Mouse (Mus musculus): Measurements from ENCODE around the gene Metap2.
"Not testable (repeated sequence)": the region's sequence is repeated elsewhere in the genome, so short reads cannot be mapped to it uniquely, and the experiment has no call there.

Metap2 gene

DNA sequence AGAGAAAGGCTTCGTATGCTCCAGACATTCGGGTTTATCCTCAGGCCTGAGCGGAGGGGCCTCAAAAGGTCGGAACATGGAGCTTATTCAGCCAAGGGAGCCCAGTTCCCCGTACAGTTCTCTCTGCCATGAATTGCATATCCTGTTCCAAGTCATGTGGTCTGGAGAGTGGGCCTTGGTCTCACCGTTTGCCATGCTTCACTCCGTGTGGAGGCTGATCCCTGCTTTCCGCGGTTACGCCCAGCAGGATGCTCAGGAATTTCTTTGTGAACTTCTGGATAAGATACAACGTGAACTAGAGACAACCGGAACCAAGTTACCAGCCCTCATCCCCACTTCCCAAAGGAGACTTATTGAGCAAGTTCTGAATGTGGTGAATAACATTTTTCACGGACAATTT lies 50.2 kb downstream of the Metap2 start:
- DNase-seq (ENCODE audit: low read depth, low spot score): no peak

GRCm38 (mm10) chr10:93835115-93835514 lies 61.8 kb downstream of the Metap2 start:
- not testable (repeated sequence) for DNase-seq (ENCODE audit: low read depth, low spot score)

GRCm38 (mm10) chr10:93834394-93834745 lies 62.5 kb downstream of the Metap2 start:
- DNase-seq (ENCODE audit: low read depth, low spot score): no peak

DNA sequence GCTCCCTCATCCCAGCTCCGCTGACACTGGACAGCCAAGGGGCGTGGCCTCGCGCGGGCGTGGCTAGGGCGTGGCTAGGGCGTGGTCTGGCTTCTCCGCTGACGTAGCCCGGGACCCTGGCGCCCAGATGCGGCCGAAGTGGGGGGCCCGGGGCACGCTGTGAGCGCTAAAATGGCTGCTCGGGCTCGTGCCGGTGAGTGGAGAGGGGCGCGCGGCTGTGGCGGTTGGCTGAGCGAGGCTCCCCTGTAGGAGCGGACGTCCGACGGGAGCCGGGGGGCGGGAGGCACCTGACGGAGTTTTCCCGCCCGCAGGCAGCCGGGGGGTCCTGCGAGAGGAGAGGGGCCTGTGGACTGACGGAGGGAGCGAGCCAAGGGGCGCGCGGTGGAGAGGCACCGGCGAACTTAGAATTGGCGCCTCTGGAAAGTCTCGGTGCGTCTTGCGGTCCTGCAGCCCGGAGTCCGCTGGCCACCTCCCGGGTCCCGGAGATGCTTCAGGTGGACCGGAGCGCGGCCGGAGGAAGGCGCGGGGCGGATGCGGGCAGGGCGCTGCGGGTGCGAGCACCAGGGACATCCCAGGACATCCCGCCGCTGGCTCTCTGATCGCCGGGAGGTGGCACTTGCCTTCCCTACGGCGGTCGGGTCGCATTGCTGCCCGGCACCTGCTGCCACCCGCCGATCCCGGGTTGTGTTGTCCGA lies 63.0 kb downstream of the Metap2 start:
- DNase-seq (ENCODE audit: low read depth, low spot score): no peak

DNA sequence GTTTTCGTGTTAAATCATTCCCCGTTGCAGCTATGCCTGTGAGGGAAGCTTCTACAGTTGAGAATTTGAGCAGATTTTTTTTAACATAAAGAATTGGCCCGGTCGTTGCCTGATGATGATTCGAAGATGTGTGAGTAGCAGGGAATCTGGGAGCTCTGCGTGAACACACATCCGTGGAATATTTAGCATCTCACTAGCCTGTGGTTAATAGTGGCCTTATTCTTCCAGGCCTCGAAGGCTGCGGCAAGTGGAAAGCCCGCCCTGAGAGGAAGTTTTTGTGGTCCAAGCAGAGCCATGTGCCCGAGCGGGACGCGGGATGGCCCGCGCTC lies 63.6 kb downstream of the Metap2 start:
- no peak for DNase-seq (ENCODE audit: low read depth, low spot score)

- DNase-seq (ENCODE audit: low read depth, low spot score): no peak
Observed at GRCm38 (mm10) chr10:93832811-93833210, 64.1 kb downstream of the Metap2 start.

GRCm38 (mm10) chr10:93831730-93832574 lies 64.9 kb downstream of the Metap2 start:
- no peak for DNase-seq (ENCODE audit: low read depth, low spot score)

DNA sequence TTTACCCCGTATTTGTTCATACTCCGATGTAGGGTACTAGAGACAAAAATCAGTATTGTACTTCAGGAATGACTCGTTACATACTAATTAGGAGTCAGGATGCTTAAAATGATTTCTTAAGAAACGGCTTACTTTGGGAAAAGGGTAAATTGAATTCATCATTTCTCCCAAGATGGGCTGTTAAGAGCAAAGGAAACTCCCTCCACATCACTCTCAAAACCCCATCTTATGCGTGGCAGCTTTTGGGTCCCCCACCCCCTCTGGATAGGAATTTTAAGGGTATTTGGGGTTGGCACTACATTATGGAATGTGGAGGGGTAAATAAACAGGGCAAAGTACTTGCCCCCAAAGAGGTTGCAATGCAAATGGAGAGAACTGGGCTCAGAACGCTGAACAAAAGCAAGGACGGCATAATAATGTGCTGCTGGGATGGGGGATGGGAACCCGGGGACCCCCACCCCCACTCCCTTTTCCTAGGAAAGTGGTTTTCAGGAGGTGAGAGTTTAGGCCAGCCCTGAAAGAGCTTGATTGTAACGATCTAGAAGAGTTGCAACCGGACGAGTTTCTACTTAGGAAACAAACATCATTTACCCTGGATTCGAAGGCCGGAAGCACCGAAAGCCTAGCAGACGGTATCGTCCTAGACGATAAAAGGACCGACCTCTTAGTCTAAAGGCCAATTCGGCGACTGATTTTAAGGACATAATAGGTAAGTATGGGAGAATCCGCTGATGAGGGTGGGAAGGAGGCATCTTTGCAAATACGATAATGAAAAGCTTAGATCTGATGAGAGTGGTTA lies 65.8 kb downstream of the Metap2 start, which contains the start of gene Usp44:
Gene Usp44, plus strand, starts transcription at position 625 of the 799 bp plus-strand sequence.
- DNase-seq (ENCODE audit: low read depth, low spot score): no peak

DNA sequence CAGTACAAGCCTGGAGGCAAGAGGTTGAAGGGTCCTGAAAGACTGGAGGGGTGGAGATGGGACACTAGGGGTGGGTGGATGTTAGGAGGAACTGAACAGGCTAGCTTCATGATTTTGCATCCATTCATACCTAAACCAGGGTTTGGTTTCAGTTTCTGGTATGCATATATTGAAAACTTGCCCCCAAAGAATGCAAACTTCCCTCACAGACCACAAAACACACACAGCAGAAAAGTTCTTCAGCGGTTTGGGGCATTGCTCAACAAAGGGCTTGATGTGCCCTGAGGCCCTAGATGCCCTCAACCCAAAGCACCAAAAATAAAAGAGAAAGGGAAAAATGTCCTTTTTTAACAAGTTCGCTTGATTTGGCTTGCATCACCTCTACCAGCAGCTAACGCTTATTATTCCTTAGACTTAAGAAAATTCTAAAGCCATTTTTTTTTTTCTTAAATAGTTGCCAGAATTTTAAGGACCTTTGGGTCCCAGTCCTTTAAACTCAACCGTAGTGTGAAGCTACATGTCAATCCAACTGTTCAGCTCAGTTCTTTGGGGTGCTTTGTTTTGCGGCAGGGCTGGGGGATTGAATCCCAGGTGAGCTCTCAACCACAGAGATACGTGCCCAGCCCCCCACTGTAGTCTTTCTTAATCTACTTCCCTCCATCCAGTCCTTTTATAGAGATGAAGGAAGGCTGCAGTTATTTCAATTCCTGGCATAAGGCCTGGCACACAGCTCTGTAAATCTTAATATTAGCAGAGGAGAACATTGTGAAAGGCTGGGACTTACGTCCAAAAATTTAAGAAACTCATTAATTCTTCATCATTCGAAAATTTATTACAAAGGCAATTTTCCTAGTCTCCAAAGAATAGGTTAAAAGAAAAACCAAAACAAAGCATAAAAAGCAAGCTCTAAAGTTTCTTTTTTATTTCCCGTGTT lies 66.7 kb downstream of the Metap2 start:
- no peak for DNase-seq (ENCODE audit: low read depth, low spot score)

DNA sequence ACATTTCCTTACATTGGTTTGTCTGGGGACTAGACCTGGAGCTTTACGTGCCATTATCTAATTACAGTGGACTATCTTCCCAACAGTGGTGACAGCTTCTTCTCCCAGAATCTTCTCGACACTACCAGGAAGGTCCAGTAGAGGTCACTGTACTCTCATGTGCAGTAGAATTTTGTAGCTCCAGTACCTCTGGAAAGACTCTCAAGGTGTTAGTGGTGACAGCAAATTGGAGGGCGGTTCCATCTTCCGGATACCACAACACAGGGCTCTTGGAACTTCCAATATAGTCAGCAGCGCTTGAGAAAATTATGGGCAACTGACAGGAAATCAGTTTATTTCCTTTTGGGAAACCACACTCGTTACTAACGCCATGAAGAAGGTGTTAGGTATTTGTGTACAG lies 78.2 kb downstream of the Metap2 start:
- no peak for DNase-seq (ENCODE audit: low read depth, low spot score)

GRCm38 (mm10) chr10:93813755-93814154 lies 83.1 kb downstream of the Metap2 start:
- no peak for DNase-seq (ENCODE audit: low read depth, low spot score)

DNA sequence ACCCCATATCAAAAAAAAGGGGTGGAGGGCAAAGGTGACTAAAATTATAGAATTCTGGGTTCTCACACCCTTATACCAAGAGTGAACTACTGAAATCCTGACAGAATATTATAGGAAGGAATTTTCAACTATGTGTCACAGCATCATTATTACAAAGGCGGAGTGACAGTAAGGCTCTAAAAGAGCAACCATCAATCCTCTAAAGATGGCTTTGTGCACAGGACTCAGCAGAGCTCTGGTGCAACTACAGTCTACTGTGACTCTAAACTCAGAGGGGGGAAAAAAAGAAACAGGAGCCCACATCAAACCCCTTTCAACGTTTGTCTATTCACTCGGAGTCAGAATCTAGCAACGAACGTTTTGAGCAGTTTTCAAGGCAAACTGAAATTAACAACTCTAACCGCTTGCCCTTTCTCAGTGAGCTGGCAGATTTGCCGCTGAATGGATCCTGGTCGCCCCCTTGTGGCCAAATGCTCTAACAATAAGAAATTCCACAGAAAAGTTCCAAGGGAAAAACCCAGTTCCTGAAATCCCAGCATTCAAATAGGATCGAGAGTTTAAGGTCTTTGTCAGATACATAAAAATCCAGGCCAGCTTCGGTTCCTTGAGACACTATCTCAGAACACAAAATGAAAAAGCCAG lies 84.0 kb downstream of the Metap2 start:
- no peak for DNase-seq (ENCODE audit: low read depth, low spot score)

GRCm38 (mm10) chr10:93812098-93812497 lies 84.8 kb downstream of the Metap2 start:
- no peak for DNase-seq (ENCODE audit: low read depth, low spot score)

DNA sequence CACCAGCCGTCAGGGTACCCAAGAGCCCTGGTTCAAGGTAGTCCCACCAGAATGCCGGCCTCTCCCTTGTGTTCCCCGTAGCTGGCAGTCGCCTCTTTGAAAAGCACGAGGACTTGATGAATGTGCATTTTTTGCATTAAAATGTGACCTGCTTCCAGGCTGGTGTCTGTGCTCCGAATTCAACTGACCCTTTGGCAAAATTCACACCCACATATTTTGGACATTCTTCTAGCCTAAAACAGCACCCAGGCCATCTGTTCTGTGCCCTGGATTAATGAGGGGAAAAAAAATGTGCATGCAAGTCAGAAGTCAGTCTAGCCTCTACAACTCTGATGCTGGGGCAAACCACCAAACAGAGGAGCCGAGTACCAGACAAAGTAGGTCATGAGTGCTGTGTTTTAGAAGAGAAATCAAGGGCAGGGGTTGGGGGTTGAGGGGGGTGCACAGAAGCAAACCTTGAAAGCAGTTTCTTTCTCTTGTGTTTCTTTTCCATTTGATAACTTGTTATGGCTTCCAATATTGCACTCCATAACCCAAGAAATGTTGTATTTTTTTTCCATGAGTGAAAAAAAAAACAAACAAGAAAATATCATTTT lies 86.2 kb downstream of the Metap2 start:
- DNase-seq (ENCODE audit: low read depth, low spot score): no peak

DNA sequence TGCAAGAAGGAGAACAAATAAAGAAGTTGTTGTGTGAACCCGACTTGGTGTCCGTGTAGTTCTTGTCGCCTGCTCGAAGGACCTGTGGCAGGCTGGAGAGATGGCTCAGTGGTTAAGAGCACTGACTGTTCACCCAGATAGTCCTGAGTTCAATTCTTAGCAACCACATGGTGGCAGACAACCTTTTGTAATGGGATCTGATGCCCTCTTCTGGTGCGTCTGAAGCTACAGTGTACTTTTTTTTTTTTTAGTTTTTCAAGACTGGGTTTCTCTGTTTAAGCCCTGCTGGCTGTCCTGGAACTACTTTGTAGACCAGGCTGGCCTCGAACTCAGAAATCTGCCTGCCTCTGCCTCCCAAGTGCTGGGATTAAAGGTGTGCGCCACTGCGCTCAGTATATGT lies 87.5 kb downstream of the Metap2 start:
- DNase-seq (ENCODE audit: low read depth, low spot score): not testable (repeated sequence)

All from brain, embryonic 18.5 days (tissue).